Mouse (Mus musculus) large intestine, adult 2 months (tissue): ENCODE measurements around the gene Crlf3. TPM values are rescaled to one million over a fixed set of nuclear protein-coding genes. Genes with fewer than 3 reads are reported as not detected.
A peak's percentile ranks its signal among the peaks of the same experiment; 100 is the strongest.

Source experiments
- DNase-seq: peaks from one replicate; pipeline ENCODE4 v3.0.0-alpha.2; 2012; ENCODE audit warnings: low read depth, low spot score
- WGBS: fragments of 180-500 bp; shearing (Covaris S2); methylation state at CpG from one replicate; pipeline ENCODE4 v1.1.7; 2018; 5-methylcytosine and 5-hydroxymethylcytosine counted together
- polyA plus RNA-seq: library from polyadenylated mRNA; depleted of rRNA; stranded (reverse); fragments of >200 nt; gene quantifications from 2 replicates; pipeline ENCODE4 v1.2.3, GENCODE M21; 2012; rRNA removed

Gene Crlf3
- polyA plus RNA-seq: 9.9 and 12.1 TPM in 2 replicates

DNA sequence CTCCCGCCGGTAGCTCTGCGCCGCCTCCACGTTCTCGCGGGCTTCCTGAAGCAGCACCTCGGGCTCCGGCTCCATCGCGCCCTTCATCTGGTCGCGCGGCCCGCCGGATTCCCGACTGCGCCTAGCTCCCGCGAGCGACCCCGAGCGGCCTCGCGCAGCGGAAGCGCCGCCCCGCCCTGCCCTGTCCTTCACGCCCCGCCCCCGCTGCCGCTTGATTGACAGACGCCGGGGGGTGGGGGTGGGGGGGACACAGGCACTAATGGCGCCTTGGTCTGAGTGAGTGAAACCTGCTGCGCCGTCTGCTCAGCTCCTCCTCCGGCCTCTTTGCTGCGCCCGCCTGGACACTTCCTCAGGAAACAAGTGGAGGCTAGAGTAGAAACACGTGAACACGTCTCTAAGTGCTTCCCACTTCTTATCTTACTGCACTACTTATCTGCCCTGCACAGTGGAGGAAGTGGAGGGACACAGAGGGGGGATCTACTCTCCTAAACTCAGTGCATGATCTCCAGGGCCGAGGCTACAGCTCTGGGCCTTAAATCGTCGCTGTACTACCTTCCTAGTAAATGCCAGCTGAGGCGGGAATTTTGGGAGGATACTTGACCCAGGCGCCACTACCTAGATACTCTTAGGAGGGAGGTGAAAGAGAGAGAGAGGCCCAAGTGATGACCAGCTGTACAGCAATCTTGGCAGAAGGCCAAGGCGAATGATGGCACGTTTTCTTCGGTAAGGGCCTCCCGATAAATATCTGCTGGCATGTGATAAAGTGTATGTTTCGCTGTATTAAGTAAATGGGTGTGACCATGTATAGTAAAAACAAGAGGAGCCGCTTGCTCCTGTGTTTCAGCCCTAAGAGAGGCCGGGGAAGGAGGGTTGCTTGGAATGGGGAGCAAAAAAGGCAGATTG lies at the start of gene Crlf3:
Gene Crlf3 (minus strand): TSS at position 166 of the 903 bp plus-strand sequence.
- peak; percentile 60 for DNase-seq
- 1% methylated on average over 55 of the region's 55 CpGs for WGBS

DNA sequence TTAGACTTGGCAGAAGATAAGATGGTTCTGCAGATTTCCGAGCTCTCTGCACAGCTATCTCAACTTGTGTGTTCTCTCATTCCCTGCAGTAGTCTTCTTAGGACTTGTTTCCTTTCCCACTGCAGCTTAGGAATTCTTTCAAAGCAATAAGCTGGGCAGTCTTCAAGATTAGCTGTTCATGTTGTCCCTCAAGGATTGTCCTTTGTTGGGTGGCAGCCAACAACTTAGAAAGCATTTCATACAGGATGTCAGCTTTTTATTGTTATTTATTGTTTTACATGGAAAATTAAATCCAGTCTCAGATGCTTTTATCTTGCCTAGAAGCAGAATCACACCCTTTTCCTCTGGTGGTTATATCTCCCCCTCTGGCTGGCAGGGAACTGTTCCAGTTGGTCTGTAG lies 35.6 kb upstream of the Crlf3 start:
- WGBS: 78% methylated on average over 1 of the region's 1 CpGs

DNA sequence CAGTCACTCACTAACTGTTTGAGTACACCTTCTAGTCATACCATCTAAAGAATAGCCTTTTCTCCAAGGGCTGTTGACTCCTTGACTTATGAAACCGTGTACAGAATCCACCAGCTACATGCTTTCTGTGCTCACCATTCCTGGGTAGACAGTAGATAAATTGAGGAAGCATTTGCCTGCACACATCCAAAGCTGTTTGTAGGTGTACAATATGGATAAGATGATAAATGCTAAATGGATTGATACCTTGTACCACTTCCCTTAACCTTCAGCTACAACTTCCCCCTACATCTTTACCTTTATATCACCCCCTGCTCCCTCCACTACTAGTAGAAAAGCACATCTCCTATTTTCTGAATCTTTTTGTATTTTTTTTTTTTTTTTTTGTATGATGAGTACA lies 23.6 kb upstream of the Crlf3 start:
- 75% methylated on average over 1 of the region's 1 CpGs for WGBS
- DNase-seq: no peak

More for the DNA sequence above, 35.6 kb upstream of the Crlf3 start:
- DNase-seq: no peak

DNA sequence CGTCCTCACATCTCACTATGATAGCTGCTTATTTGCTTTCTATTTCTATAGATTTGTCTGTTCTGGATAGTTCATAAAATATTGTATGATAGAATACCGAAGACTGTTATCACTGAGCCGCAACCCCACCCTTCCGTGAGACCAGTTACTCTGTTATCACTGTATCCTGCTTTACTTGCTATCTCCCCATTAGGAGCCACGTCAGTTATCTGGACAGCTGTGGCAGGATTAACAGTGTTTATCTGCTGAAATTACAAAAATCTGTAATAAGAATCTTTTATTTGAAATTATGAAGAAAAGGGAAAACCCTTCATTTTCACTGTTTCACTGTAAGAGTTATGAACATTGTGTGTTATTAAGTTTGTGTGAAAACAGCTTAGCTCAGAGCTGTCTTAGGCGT lies 20.5 kb upstream of the Crlf3 start:
- DNase-seq: no peak
- 92% methylated on average over 6 of the region's 6 CpGs for WGBS

DNA sequence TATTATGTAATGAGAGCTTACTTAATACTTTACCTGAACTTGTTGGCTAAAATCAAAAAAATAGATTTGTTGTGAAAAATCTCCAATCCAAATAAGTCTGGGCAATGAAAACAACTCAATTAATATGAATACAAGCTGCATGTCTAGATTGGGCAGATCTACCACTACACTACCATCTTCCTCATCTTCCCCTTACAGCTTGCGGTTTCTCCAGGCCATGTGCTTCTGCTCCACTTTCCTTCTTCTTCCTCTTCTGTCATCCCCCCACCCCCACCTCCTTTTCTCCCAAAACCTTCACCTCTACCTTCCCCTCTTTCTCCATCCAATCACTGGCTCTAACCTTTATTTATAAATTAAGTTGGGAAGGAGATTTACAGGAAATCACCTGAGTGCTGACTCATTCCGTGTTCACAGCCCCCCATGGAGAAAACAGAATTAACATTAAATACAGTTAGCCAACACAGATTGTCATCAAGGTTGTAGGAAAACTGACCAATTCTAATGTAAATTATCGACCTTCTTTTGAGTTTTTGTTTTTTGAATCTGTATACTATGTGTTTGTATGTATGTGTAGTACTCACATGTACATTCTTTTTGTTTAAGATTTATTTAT lies 17.8 kb upstream of the Crlf3 start:
- 86% methylated on average over 3 of the region's 3 CpGs for WGBS
- DNase-seq: no peak

DNA sequence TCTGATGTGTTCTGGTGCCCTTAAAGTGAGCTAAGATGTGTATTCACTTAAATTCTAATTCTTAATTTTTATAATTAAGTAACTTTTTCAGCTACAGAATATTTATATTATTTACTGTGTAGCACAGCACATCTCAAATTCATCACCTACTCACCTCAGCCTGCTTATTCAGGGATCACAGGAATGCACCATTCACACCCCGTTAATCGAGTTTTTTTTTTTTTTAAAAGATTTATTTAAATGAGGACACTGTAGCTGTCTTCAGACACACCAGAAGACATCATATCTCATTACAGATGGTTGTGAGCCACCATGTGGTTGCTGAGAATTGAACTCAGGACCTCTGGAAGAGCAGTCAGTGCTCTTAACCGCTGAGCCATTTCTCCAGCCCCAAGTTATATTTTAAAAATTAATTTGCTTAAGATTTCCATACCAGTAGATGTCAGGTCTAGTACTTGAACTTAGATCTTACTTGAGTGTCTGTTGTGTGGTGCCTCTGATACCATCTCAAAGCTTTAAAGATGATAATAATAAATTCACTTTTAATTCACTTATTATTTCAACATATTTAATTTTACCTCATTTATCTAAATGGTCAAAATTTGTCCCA lies 9.9 kb upstream of the Crlf3 start:
- no peak for DNase-seq
- WGBS: 40% methylated on average over 3 of the region's 3 CpGs

DNA sequence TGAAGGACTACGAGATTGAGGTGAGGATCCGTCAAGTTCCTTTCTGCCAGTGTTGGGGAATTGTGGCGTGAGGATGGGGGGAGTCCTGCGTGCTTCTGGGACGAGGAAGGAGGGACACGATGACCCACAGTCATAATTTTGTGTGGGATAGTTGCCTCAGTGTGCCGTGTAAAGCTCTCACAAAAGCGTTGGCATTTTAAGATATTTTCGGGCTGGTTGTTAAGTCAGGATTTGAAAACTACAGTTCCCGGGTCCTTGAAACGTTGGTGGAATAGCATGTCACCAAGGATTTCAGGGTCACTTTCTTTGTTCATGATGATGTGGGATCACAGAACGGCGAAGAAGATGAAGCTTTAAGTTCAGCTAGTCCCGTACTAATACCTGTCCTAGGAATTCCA lies 9.0 kb upstream of the Crlf3 start:
- under 1% methylated on average over 14 of the region's 14 CpGs for WGBS
- DNase-seq: no peak

DNA sequence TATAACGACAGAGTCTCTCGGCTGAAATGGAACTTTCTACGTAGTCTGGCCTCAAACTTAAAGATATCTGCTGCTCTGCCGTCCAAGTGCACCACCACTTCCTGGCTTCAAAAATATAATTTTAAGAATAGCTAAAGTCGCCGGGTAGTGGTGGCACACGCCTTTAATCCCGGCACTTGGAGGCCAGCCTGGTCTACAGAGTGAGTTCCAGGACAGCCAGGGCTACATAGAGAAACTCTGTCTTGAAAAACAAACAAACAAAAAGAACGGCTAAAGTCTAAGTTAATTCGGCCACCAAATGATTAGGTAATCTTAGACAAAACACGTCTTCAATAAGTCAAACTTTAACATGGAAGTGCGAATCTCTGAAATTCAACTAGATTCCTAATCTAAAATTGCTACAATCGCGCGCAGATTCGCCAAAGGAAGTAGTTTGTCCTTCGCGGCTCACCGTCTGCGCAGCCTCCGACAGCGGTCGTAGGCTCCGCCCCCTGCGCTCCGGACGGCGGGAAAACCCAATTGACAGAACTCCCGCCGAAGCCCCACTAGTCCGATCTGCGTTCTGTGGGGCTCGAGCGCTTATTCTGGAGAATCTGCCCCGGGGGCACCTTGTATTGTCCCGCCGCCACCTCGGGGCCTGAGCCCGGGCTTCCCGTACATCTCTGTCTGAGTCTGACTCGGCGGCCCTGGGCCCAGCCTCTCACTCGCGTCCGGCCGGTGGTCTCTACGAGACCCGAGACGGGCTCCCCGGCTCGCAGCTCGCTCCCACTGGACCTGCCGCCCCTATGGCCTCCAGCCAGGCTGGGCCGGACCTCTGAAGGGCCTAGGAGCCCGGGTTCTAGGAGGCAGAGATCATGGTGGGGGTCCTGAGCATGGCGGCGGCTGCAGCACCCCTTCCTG lies 8.4 kb upstream of the Crlf3 start, which contains the start of gene Atad5:
Gene Atad5 (plus strand): TSS at position 484 of the 900 bp plus-strand sequence.
- WGBS: 3% methylated on average over 57 of the region's 57 CpGs

DNA sequence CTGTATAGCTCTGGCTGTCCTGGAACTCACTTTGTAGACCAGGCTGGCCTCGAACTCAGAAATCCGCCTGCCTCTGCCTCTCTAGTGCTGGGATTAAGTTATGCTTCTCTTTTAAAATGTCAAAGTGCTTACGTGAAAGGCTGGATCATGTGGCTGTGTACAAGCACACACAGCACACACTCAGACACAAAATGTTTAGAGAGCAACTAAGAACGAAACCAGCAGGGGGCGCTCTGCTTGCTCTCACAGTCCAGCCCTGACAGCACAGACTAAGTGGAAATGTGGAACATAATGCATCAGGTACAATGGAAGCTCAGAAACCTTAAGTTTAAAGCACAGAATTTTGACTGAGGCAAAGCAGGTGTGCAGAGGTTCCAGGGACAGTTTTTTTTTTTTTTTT lies 6.1 kb upstream of the Crlf3 start:
- peak; percentile 82 for DNase-seq
- 15% methylated on average over 5 of the region's 5 CpGs for WGBS

More for the DNA sequence above, 8.4 kb upstream of the Crlf3 start, which contains the start of gene Atad5:
- peak; percentile 52 for DNase-seq

DNA sequence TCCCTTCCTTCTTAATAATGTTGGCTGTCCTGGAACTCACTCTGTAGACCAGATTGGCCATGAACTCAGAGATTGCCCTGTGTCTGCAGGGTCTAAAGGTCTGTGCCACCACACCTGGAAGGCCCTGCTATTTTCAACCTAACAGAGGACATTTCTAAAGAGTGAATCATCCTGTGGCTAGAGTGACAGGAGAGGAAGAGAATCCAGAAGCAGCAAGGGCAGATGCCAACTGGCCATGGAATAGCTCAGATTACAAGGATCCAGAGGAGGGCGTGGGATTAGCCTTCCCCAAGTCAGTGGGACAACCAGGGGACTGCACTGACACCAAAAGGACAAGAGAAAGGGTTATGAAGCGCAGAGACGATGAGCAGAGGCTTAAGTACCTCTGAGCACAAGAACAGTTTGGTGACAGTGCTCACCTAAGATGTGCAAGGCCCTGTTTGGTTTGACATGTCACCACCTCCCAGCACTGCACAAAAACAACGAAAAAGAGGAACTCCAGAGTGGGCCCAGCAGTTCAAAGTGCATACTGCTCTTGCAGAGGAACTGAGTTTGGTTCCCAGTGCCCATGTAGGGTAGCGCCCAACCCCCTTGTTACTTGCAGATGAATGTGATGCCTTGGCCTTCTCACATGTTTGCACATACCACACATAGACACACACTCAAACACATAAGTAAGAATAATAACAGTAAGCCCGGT lies 4.7 kb upstream of the Crlf3 start:
- 76% methylated on average over 6 of the region's 6 CpGs for WGBS
- DNase-seq: no peak

DNA sequence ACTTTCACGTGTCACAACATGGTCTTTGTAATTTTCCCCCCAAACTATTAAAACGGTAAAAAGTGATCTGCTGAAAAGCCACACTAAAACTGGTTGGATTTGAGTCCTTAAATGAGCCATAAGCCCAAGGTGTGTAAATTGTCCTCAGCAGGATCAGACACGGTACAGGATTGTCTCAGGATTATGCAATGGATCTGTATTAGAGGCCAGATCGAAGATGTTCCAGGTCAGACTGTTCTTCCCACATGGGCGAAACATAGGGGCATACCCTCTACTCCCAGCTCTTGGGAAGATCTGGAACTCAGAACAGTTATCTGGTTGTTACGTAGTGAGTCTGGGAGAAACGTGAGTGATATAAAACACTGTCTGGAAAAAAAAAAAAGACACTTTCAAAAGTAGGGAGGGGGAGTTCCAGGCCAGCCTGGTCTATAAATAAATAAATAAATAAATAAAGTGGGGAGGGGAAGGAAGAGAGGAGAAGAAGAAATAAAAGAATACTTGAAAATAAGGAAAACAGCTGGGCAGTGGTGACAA lies 1.1 kb upstream of the Crlf3 start:
- 72% methylated on average over 7 of the region's 7 CpGs for WGBS
- no peak for DNase-seq

DNA sequence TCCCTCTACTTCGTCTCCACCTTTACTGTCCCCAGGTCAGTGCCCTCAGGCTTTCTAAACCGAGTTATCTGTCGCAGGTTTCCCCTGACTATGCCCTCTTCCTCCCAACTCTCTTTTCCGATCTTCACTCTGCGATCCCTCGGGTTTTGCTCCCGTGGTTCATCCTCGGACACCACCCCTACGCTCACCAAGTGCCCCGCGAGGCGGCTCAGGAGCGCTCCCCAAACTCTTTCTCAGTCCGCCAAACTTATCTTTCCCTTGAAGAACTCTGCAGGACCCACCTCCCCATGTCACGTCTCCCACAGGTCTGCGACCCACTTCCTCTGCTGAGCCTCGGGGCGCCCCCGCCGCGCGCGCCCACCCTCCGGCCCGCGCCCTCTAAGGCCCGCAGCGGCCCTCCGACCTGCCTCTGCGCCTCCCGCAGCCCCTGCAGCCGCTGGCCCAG lies 388 bp downstream of the Crlf3 start:
- under 1% methylated on average over 32 of the region's 32 CpGs for WGBS
- DNase-seq: no peak

DNA sequence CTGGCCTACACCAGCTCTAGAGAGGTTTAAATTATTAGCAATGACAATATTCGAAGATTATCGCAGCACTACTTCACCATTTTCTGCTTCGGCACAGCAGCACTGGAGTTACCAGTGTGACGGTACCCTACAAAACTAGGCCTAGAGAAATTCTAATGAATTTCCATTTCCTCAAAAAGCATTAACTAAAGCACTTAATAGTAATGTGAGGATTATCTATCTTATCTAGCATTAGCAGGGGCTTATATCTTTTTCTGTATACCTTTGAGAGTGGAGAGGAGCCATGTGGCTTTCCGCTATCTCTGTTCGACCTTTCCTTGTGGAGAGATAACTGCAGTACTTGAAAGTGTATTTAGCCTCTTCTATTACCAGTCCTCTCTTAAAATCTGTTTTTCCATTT lies 1.0 kb downstream of the Crlf3 start:
- no peak for DNase-seq
- WGBS: 74% methylated on average over 6 of the region's 6 CpGs

DNA sequence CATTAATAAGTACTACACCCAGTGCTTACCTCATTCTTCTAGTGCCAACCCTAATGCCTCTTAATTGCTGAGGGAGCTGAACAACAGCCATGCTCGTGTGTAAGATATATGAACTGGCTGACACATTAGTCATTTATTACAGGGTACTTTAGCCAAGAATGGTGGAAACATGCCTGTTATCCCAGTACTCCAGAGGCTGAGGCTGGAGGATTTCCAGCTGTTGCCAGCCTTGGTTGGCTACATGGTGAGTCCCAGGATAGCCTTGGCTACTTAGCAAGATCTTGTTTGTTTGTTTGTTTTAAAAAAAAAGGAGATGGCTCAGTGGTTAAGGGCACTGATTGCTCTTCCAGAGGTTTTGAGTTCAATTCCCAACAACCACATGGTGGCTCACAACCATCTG lies 2.0 kb downstream of the Crlf3 start:
- 21% methylated on average over 1 of the region's 1 CpGs for WGBS
- DNase-seq: no peak

DNA sequence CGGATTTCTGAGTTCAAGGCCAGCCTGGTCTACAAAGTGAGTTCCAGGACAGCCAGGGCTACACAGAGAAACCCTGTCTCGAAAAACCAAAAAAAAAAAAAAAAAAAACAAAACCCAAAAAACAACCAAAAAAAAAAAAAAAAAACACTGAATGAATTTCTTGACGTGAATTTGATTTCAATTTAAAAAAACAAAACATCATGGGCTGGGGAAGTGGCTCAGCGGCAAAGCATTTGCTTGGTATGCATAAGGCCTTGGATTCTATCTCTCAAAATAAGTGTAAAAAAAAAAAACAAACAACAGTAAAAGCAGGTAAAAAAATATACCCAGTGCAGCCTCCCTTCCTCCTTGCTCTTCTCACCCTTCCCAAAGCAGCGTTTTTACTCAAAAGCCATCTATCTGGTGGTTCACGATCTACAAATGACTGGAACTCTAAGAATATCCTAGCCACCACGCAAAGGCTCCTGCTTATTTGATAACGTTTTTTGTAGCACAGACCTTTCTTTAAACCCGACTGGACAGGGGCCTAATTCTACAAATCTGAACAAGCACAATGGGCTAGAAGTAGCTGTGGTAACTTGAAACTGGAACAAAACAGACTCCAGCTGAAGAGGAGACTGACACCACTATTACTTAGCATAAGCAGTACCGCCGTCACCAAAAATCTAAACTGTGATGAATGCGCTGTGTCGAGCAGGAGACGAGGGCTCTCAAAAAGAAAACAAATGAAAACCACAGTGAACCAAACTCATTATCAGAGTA lies 2.8 kb downstream of the Crlf3 start:
- no peak for DNase-seq

DNA sequence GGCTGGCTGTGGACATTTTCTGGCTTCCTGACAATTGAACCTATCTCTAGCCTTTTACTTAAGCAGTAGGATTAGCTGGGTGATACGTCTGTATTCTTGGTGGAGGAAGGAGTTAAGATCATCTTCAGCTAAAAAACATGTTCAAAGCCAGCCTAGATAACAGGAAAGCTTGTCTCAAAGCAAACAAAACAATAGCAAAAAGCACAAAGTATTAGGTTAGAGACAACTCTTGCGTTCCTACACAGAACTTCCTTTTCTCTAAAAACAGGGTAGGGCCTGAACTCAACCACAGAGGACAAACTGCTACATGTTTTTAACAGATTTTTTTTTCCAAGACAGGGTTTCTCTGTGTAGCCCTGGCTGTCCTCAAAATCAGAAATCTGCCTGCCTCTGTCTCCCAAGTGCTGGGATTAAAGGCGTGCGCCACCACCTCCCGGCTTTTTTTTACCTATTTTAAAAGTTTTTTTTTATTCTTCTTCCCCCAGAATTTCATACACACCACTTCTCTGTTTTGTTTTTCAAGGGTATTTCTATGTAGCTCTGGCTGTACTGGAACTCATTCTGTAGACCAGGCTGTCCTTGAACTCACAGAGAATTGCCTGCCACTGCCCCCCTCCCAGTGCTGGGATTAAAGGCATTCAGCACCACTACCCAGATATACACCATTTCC lies 5.0 kb downstream of the Crlf3 start:
- WGBS: 87% methylated on average over 5 of the region's 5 CpGs
- no peak for DNase-seq

More for the DNA sequence above, 2.8 kb downstream of the Crlf3 start:
- WGBS: 83% methylated on average over 14 of the region's 14 CpGs

DNA sequence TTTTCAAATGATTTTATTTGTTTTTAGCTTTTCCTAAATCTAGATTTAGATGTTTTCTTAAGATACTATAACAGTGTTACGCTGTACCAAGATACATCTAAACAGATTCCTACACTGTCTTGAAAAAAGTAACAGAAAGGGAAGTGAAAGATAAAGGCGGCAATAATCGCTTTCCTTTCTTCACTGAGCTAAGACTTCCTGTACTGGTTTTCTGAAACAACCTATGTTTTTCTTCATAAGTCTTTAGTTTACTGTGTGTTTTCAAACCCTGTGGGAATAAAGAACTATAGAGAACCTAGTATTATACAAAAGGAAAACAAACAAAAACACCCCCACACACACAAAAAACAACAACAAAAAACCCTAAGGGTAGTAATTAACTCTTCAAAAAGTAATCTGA lies 8.4 kb downstream of the Crlf3 start:
- WGBS: 80% methylated on average over 3 of the region's 3 CpGs
- DNase-seq: no peak
